Mouse (Mus musculus) olfactory bulb, adult 2 months (tissue): ENCODE measurements around the gene Gm21103. TPM values are rescaled to one million over a fixed set of nuclear protein-coding genes. Genes with fewer than 3 reads are reported as not detected.
"Not testable (repeated sequence)": the region's sequence is repeated elsewhere in the genome, so short reads cannot be mapped to it uniquely, and the experiment has no call there.

Experiments used
- H3K27ac ChIP-seq: fragments of 200-500 bp; 2 replicates; pipeline ENCODE4 v1.5.1; 2012; ENCODE audit warnings: low read depth, low read length; ENCODE audit not compliant: insufficient read depth
- H3K4me1 ChIP-seq: fragments of 200-500 bp; 2 replicates; pipeline ENCODE4 v1.6.1; 2012; ENCODE audit warnings: low read length; ENCODE audit not compliant: control insufficient read depth, insufficient read depth
- H3K4me3 ChIP-seq: fragments of 200-500 bp; 2 replicates; pipeline ENCODE4 v1.5.1; 2012; ENCODE audit warnings: mild to moderate bottlenecking, low read depth, low read length, moderate library complexity; ENCODE audit not compliant: insufficient read depth
- WGBS: fragments of 180-500 bp; shearing (Covaris S2); methylation state at CpG from one replicate; pipeline ENCODE4 v1.1.7; 2018; 5-methylcytosine and 5-hydroxymethylcytosine counted together
- polyA plus RNA-seq: library from polyadenylated mRNA; stranded (reverse); fragments of >200 nt; gene quantifications from 2 replicates; pipeline ENCODE4 v1.2.4, GENCODE M21; 2012; ENCODE audit warnings: low replicate concordance; ENCODE audit not compliant: missing spikeins, insufficient read depth, insufficient read length

The Gm21103 gene
- not detected in 2 replicates for polyA plus RNA-seq

GRCm38 (mm10) chr14:6304743-6305142, at the start of gene Gm21103:
Gene Gm21103 (minus strand): TSS chr14:6304843.
- 81% methylated on average over 2 of the region's 2 CpGs for WGBS
- H3K4me1 ChIP-seq, H3K4me3 ChIP-seq, H3K27ac ChIP-seq: not testable (repeated sequence)

DNA sequence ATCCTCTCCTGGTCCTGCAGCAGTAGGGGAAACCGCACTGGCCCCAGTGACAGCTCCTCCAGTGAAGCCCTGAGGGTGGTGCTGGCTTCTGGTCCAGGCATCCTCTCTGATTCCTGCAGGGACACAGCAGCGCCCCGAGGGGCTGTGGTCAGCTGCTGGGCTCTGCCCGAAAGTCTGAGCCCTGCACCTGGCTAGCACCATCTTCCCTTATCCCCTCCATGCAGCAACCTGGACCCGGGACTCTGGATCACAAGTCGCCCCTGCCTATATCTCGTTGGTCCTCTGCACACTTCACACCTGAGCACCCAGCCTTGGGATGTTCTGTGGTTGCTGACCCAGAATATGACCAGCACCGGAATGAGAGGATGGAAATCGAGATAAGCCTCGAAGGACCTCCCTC, 38.9 kb upstream of the Gm21103 start, which contains the start of gene Gm3618:
Gm3618 (minus strand) TSS at position 101 of the 400 bp plus-strand sequence.
- not testable (repeated sequence) for H3K27ac ChIP-seq, H3K4me1 ChIP-seq, H3K4me3 ChIP-seq
- WGBS, result no CpG with 5 or more reads among the region's 10 CpGs

DNA sequence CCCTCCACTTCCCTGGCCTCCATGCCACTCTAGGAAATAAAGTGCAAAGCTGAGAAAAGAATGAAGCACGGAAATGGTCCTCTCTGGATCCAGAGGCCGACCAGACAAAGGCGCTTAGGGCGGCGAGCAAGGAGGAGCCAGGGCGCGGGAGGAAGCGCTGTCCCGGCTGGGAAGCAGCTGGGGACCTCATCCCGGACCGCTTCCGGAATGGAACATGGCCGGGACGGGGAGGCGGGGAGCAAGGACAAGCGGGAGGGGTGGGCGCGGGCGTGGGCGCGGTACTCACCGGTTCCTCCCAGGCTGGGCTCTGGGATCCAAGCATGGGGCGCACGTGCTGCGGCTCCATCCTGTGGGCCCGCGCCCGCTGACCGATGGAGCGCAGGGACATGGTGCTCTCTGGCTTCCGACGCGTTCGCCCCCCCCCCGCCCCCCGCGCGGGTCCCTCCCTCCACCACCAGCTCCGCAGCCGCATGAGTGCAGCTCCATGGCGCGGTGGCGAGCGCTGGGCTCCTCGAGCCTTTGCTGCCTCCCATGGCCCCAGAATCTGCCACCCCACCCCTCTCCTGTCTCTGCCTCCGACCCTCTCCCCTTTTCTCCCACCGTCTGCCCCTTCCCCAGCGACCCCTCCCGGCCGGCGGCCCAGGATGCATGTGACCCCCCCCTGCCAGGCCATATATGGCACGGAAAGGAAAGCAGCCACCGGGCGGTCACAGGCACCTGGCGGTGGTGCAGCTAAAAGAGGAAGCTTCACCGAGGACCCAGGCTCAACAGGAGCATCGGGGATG, 17.5 kb downstream of the Gm21103 start, which contains the start of gene Gm3411:
Gm3411 (minus strand) TSS at position 320 of the 785 bp plus-strand sequence.
- not testable (repeated sequence) for H3K27ac ChIP-seq, H3K4me1 ChIP-seq
- 1% methylated on average over 51 of the region's 57 CpGs for WGBS
- H3K4me3 ChIP-seq, result peak within 1 kb of the TSS; percentile 34

Other genes with a start within 250 kb of the Gm21103 start
- not detected in 2 replicates for gene Gm6337, start 246.6 kb downstream of the Gm21103 start, polyA plus RNA-seq
- not detected in 2 replicates for gene Gm8206, start 210.9 kb downstream of the Gm21103 start, polyA plus RNA-seq
- not detected in 2 replicates for gene Gm3468, start 196.2 kb downstream of the Gm21103 start, polyA plus RNA-seq
- not detected in 2 replicates for gene Gm3476, start 179.0 kb downstream of the Gm21103 start, polyA plus RNA-seq
- not detected in 2 replicates for gene Gm21560, start 85.6 kb downstream of the Gm21103 start, polyA plus RNA-seq
- not detected in 2 replicates for gene Gm3411, start 17.6 kb downstream of the Gm21103 start, polyA plus RNA-seq
- not detected in 2 replicates for gene Gm3618, start 38.8 kb upstream of the Gm21103 start, polyA plus RNA-seq
- not detected in 2 replicates for gene Gm16440, start 85.5 kb upstream of the Gm21103 start, polyA plus RNA-seq
- not detected in 2 replicates for gene Gm3591, start 107.6 kb upstream of the Gm21103 start, polyA plus RNA-seq
- gene Gm3594, start 139.8 kb upstream of the Gm21103 start, polyA plus RNA-seq, result not detected in 2 replicates
- gene Gm8356, start 232.4 kb upstream of the Gm21103 start, polyA plus RNA-seq, result not detected in 2 replicates